Mouse (Mus musculus) splenic B cell, adult 2 months (primary cell): ENCODE measurements around the gene Copz1.
"Not testable (repeated sequence)": the region's sequence is repeated elsewhere in the genome, so short reads cannot be mapped to it uniquely, and the experiment has no call there.

Source experiments
- DNase-seq: peaks from one replicate; pipeline ENCODE4 v3.0.0-alpha.2; 2011; ENCODE audit warnings: low read depth, low spot score
- H3K27me3 ChIP-seq: 2 replicates; pipeline ENCODE4 v1.6.1; 2012; ENCODE audit warnings: mild to moderate bottlenecking, low read length, moderate library complexity, mixed read lengths; ENCODE audit not compliant: control insufficient read depth, poor library complexity, insufficient read depth, severe bottlenecking
- H3K36me3 ChIP-seq: 2 replicates; pipeline ENCODE4 v1.6.1; 2012; ENCODE audit warnings: mild to moderate bottlenecking, low read length, moderate library complexity, mixed read lengths; ENCODE audit not compliant: control insufficient read depth, poor library complexity, insufficient read depth, severe bottlenecking

The Copz1 gene

DNA sequence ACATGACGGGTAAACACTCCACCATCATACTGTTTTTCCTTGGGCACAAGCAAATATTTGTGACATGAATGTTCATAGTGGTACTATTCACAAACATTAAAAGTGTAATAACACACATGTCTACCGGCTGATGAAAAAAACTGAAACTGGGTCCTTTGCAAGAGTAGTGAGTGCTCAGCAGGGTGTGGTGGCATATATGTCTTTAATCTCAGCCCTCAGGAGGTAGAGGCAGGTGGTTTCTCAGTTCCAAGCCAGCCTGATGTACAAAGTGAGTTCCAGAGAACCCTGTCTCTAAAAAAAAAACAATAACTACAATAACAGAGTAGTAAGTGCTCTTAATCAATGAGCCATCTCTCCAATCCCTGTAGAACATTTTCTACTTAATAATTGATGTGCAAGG, 7.7 kb upstream of the Copz1 start:
- no peak for DNase-seq
- H3K27me3 ChIP-seq = no peaks in the 10 kb centered on the region
- H3K36me3 ChIP-seq = no peaks in the 10 kb centered on the region

DNA sequence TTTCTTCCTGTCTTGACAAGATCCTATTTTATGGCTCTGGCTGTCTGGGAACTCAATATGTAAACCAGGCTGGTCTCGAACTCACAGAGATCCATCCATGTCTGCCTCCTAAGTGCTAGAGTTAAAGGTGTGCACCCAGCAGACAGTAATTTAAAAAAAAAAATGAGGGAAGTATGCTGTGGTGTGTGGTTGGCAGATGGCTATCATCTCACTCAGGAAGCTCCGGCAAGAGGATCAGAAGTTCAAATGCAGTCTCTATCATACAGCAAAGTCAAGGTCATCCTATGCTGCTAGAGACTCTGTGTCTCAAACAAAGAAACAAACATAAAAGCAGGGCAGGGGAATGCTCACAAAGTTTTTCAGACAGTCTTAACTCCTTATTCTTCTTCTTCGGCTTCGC, 3.6 kb upstream of the Copz1 start:
- Histone ChIP-seq H3K36me3 (no peaks in the 10 kb centered on the region), H3K27me3 (no peaks in the 10 kb centered on the region)
- DNase-seq = no peak

DNA sequence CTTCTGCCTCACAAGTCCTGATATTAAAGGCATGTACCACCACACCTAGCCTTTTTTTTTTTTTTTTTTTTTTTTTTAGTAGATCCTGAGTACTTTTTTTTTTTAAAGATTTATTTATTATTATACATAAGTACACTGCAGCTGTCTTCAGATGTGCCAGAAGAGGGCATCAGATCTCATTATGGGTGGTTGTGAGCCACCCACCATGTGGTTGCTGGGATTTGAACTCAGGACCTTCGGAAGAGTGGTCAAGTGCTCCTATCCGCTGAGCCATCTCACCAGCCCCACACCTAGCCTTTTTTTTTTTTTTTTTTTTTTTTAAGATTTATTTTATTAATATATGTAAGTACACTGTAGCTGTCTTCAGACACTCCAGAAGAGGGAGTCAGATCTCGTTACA, 3.4 kb downstream of the Copz1 start:
- not testable (repeated sequence) for H3K36me3 ChIP-seq, H3K27me3 ChIP-seq, DNase-seq

DNA sequence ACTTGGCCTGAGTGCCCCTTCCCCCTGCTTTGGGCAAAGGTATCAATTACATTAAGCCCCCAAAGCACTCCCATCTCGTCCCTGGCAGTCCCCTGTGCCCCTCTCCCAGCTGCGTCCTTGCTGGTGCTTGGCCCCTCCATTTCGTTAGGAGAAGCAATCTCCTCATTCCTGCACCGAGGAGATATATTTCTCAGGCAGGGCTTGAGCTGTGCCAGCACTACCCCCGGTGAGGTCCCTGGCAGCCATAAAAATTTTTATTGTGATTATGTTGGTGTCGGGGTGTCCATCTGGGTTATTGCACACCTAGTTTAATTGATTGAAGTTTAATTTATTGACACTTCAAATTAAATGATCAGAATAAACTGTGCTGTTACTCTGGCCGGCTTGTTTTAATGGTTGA, 5.4 kb downstream of the Copz1 start:
- H3K27me3 ChIP-seq = no peaks in the 10 kb centered on the region
- no peak for DNase-seq

DNA sequence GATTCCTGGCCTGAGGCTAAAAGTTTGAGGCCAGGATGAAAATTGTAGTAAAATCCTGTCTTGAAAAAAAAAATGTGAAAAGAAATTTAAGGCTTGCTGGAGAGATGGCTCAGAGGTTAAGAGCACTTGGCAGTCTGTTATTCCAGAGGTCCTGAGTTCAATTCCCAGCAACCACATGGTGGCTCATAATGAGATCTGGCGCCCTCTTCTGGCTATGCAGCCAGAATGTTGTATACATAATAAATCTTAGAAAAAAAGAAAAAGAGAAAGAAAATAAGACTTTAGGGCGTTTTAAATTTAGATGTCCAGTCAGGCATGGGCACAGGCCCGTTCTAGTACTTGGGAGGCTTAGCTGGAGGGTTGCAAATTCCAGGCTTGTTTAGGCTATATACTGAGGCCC, 7.2 kb downstream of the Copz1 start:
- H3K27me3 ChIP-seq = no peaks in the 10 kb centered on the region
- H3K36me3 ChIP-seq = no peaks in the 10 kb centered on the region
- DNase-seq = peak; percentile 71

More for the DNA sequence above, 5.4 kb downstream of the Copz1 start:
- no peaks in the 10 kb centered on the region for H3K36me3 ChIP-seq

DNA sequence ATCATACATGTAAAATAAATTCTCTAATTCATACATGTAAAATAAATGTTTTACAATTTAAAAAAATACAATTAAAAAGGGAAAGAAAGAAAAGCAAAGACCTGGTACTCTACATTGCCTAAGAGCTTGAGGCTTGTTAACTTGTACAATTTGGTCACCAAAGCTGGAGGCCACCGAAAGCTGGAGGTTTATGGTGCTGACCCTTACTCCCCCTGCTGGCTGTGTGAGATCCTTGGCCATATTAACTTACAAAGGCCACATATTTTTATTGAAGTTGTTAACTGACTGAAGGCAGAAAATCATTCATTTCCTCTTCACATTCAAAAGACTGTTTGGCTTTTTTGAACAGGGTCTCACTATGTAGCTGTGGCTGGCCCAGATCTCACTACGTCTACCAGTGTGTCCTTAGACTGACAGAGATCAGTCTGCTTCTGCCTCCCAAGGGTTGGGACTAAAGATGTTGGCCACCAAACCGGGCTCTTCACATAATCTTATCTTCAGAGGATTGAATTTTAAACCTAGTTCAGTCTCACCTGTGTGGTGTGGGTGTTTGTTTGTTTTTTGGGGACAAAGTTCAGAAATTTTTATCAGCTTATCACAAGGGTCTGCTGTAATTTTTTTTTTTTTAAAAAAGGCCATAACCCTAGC, 8.4 kb downstream of the Copz1 start:
- peak; percentile 72 for DNase-seq
- Histone ChIP-seq H3K27me3 (no peaks in the 10 kb centered on the region), H3K36me3 (no peaks in the 10 kb centered on the region)

DNA sequence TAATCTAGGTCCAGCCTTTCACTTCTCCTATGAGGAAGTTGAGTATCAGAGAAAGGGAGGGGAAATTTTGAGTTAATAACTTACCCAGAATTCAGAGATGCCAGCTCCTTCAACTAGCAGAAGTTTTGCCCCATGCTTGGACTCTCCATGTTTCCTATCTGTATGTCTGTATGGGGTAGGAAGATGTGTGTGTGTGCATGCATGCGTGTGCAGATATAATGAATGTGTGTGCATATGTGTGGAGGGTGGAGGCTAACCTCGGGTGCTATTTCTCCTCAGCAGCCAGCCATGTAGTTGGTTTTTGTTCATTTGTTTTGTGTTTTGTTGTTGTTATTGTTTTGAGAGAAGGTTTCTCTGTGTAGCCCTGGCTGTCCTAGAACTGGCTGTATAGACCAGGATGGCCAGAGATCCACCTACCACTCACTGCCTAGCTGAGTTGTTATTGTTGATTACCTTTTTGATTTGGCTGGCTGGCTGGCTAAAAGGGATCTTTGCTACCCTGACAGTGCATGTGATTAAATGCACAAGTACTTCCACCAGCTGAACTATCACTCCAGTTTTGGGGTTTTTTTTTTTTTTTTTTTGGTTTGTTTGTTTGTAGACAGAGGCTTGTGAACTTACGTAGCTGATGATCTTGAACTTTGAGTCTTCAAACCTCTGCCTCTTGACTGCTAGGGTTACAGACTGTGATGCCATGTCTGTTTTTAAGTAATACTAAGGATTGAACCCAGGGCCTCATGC, 9.1 kb downstream of the Copz1 start:
- no peak for DNase-seq
- H3K36me3 ChIP-seq = no peaks in the 10 kb centered on the region
- no peaks in the 10 kb centered on the region for H3K27me3 ChIP-seq

DNA sequence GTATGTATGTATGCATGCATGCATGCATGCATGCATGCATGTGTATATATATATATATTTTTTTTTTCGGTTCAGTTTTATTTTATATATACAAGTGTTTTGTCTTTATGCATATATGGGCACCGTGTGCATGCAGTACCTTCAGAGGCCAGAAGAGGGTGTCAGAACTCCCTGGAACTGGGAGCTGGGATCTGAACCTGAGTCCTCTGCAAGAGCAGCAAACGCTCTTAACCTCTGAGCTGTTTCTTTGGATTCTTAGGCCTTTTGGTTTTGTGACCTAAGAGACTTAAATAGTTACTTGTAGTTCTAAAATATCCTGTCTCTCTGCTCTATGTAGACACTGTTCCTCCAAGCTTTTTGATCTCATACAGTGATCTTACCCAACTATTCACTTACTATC, 11.6 kb downstream of the Copz1 start:
- Histone ChIP-seq H3K36me3 (no peaks in the 10 kb centered on the region), H3K27me3 (no peaks in the 10 kb centered on the region)
- DNase-seq = peak; percentile 70

DNA sequence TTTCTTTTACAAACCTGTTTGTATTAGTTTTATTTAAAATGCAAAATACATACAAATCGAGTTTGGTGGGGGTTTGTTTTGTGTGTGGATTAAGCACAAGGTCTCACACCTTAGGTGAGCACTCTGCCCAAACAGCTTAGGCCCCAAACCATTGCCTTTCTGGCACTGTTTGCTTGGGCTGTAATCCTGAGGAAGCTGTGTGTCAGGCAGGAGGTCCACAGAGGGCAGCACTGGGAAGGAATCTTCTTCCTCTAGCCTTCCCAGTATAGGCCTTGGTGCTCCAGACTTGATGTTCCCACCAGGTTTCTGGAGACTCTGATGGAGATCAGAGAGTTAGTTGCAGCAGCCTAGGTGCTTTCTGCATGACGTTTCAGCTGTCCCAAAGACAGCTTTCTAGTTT, 12.1 kb downstream of the Copz1 start:
- DNase-seq = no peak
- H3K36me3 ChIP-seq = no peaks in the 10 kb centered on the region; the same call in 1 of the 2 replicates
- no peaks in the 10 kb centered on the region for H3K27me3 ChIP-seq

DNA sequence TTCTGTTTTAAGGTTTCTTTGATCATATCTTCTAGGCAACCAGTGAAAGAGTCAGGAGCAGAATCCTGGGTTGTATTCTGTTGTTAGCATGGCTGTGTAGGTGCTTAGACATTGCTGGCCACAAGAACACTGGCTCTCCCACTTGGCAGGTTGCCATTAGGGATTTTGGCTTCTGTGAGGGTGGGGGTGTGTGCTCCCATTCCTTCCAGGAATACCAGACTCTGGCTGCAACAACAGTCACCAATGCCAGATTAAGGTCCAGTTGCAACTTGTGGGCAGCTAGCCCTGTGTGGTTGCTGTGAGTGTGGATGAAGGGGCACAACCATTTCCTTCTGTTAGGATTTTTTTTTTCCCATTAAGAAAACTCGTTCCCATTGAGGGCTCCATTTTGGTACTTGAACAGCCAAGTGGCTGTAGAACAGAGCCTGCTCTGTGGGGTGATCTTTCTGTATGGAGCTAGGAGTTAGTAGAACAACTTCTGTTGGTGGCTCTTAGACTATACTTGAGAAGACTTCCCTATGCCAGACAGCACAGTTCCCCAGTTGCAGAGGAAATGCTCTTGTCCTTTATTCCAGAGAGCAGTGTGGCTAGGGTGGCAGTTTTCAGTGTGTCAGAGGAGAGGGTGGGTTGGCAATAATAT, 13.4 kb downstream of the Copz1 start:
- no peak for DNase-seq
- no peaks in the 10 kb centered on the region; the same call in 1 of the 2 replicates for H3K36me3 ChIP-seq
- no peaks in the 10 kb centered on the region for H3K27me3 ChIP-seq

DNA sequence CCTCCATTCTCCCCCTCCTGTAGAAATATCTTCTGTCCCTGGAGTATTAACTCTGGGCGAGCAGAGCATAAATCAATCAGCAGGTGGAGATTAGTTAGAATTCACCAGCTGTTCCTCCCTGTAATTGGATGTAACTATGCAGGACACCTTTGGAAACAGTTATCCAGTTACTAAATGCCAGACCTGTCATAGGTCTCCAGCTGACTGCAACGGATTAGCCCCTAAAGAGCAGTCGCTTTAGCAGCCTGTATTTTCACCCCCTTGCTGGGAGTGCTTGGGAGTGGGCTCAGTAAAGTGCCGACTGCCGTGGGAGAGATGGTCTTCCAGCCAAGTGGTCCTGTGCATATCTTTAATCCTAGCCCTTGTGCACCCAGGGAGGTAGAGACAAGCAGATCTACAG, 17.1 kb downstream of the Copz1 start:
- no peak for DNase-seq
- Histone ChIP-seq H3K36me3 (peaks cover 4% of the 10 kb centered on the region; the same call in 1 of the 2 replicates), H3K27me3 (no peaks in the 10 kb centered on the region)

DNA sequence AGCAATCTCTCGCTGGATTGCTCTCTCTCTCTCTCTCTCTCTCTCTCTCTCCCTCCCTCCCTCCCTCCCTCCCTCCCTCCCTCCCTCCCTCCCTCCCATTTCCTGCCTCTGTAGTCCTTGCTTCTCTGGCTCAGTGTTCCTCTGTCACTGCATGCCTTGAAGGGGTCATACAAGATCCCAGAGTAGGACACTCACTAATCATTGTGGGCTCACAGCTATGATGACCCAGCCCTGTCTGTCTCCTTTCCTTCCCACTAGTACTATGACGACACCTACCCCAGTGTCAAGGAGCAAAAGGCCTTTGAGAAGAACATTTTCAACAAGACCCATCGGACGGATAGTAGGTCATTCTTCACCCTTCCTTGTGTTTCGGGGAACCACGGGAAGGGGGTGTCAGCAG, 17.9 kb downstream of the Copz1 start:
- no peaks in the 10 kb centered on the region for H3K27me3 ChIP-seq
- peaks cover 4% of the 10 kb centered on the region; the same call in 1 of the 2 replicates for H3K36me3 ChIP-seq
- DNase-seq = no peak

DNA sequence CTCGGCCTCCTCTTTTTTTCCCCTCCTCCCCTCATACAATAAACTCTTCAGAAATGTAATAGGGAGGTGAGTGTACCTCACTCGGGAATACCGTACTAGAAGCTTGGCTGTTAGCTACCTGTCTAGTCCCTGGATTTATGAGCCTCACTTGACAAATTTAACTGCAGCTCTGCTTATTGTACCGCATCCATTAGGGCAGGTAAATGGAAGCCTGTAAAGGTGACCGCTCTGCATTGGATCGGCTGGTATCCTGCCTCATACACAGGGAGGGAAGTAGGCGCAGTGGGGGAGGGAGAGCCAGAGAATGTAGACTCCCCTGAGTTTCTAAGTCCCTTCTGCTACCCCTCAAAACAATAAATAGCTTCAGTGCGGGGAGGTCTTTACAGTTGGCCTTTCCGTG, 18.3 kb downstream of the Copz1 start:
- Histone ChIP-seq H3K27me3 (no peaks in the 10 kb centered on the region), H3K36me3 (peaks cover 4% of the 10 kb centered on the region; the same call in 1 of the 2 replicates)
- no peak for DNase-seq

DNA sequence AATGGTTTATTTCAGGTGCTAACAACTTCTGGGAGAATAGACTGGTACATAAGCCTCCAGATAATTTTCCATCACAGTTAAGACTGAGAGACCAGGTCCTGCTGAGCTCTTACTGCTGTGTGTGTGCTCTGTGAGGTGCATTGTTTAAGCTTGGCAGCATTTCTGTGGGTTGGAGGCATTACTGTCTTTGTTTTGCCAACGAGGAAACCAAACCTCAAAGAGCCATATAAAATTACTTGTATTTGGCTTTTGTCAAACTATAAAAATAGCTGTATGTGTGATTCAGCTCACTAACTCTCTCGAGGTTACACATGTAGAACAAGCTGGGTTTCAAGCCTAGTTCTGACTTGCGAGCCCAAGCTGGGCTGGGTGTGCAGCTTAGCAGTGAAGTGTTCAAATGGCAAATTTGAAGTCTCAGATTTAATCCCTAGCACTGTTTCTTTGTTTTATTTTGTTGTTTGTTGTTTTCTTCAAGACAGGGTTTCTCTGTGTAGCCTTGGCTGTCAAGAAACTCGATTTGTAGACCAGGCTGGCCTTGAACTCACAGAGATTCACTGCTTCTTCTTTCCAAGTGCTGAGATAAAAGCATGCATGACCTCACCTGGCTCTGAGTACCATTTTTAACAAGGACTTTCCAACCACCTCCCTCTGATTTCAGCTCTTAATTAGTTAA, 20.3 kb downstream of the Copz1 start:
- H3K27me3 ChIP-seq = no peaks in the 10 kb centered on the region
- DNase-seq = no peak
- H3K36me3 ChIP-seq = peaks cover 7% of the 10 kb centered on the region; the same call in 1 of the 2 replicates

DNA sequence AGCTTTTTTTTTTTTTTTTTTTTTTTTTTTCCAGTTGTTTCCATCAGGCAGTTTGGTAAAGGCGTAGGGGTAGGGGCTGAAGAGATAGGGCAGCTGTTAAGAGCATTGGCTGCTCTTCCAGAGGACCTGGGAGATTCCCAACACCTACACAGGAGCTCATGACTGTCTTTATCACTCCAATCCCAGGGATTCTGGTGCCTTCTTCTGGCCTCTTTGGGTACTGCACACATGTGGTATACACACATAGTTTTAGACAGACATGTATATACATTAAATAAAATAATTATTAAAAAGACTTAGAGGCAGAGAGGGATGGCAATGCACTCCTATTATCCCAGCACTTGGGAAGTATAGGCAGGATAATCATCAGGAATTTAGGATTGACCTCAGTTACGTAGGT, 20.9 kb downstream of the Copz1 start:
- Histone ChIP-seq H3K27me3 (no peaks in the 10 kb centered on the region), H3K36me3 (peaks cover 7% of the 10 kb centered on the region; the same call in 1 of the 2 replicates)
- no peak for DNase-seq
